Mouse (Mus musculus): ENCODE measurements around the gene Serinc2.

The Serinc2 gene

DNA sequence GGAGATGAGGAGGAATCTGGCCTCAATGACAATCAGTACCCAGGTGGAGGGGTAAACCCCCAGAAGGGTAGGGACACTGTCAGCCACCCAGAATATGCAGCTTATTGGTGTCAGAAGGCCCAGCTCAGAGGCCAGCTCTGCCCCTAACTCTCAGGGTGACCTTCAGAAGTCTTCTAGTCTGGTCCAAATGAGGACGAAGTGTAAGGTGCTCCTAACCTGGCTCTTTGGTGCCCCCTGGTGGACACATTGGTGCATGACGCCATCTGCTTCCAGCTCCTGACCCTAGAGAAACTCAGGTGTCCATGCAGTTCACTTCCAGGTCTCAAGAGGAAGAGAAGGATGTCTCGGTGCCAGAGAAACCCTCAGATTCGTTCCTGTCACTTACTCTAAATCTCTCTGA lies 13.3 kb upstream of the Serinc2 start:
- no peaks in the 10 kb centered on the region for H3K9me3 ChIP-seq (ENCODE audit: low read length)
- no peak overlapping the region for H3K4me3 ChIP-seq (replicated peaks; ENCODE audit: low read length)
- no peaks in the 10 kb centered on the region for H3K36me3 ChIP-seq (ENCODE audit: insufficient read depth, low read length)
- TF ChIP-seq CTCF (conservative IDR thresholded peaks at IDR 0.05; ENCODE audit: low read length), result peak; percentile 95
- no peak for TF ChIP-seq NANOG (IDR thresholded peaks at IDR 0.05; ENCODE audit: borderline replicate concordance, low read length)
- H3K4me1 ChIP-seq (replicated peaks; ENCODE audit: low read depth, low read length), result peaks cover 28% of the 10 kb centered on the region
- H3K27me3 ChIP-seq (ENCODE audit: insufficient read depth, low read length), result peaks cover 6% of the 10 kb centered on the region; the same call in 1 of the 2 replicates

DNA sequence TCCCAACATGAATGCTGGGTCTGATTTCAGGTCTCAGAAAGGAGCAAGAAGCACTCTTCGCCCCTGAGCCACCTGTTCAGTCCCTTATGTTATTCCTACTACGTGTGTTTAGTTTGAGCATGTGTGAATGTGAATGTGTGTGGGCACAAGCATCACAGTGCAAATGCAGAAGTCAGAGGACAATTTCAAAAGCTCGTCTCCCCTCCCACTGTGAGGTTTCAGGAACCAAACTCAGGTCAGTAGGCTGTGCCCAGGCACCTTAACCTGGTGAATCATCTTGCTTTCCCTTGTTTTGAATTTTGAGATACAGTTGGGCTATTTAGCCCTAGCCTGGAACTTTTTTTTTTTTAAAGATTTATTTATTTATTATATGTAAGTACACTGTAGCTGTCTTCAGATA lies 10.8 kb upstream of the Serinc2 start:
- H3K9me3 ChIP-seq (ENCODE audit: low read length), result no peaks in the 10 kb centered on the region
- H3K4me3 ChIP-seq (replicated peaks; ENCODE audit: low read length), result no peak overlapping the region
- TF ChIP-seq NANOG (IDR thresholded peaks at IDR 0.05; ENCODE audit: borderline replicate concordance, low read length) (no peak), POU5F1 (IDR thresholded peaks at IDR 0.05; ENCODE audit: borderline replicate concordance, low read length) (no peak), CTCF (conservative IDR thresholded peaks at IDR 0.05; ENCODE audit: low read length) (no peak)
- H3K27me3 ChIP-seq (ENCODE audit: insufficient read depth, low read length), result peaks cover 19% of the 10 kb centered on the region
- peaks cover 5% of the 10 kb centered on the region for H3K4me1 ChIP-seq (replicated peaks; ENCODE audit: low read depth, low read length)
- H3K36me3 ChIP-seq (ENCODE audit: insufficient read depth, low read length), result no peaks in the 10 kb centered on the region

DNA sequence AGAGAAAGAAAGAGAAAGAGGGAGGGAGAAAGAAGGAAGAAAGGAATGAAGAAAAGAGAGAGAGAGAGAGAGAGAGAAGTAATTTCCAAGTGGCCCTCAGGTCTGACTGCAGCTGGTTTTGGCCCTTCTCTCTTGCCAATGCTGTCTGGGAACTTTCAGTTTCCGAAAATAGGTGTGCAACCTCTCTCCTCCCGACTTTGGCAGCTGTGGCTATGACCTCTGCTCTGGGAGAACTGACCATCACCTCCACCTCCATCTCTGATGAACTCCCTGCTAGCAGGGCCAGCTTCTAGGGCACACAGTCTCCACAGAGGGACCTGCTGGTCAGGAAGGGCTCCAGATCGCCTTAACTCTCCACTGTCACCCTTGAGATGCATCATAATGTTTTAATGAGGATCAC lies 7.5 kb upstream of the Serinc2 start:
- Histone ChIP-seq H3K9me3 (ENCODE audit: low read length) (no peaks in the 10 kb centered on the region), H3K4me1 (replicated peaks; ENCODE audit: low read depth, low read length) (no peaks in the 10 kb centered on the region), H3K27me3 (ENCODE audit: insufficient read depth, low read length) (peaks cover 42% of the 10 kb centered on the region), H3K4me3 (replicated peaks; ENCODE audit: low read length) (no peak overlapping the region), H3K36me3 (ENCODE audit: insufficient read depth, low read length) (no peaks in the 10 kb centered on the region)
- TF ChIP-seq POU5F1 (IDR thresholded peaks at IDR 0.05; ENCODE audit: borderline replicate concordance, low read length), result no peak
- TF ChIP-seq NANOG (IDR thresholded peaks at IDR 0.05; ENCODE audit: borderline replicate concordance, low read length), result no peak
- TF ChIP-seq CTCF (conservative IDR thresholded peaks at IDR 0.05; ENCODE audit: low read length), result no peak

DNA sequence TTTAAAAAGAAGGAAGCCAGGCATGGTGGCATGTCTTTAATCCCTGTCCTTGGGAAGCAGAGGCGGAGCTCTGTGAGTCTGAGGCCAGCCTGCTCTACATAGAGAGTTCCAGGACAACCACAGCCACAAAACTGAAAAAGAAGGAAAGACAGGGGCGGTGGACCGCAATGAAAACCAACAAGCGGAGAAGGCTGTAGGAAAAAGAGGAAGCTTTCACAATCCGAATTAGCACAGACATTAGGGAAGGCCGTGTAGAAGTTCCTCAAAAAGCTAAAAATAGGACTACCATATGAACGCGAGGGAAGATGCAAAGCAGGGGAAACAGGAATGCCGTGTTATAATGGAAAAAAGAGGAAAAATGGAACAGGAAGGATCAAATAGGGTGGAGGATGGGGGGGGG lies 4.8 kb upstream of the Serinc2 start:
- no peaks in the 10 kb centered on the region for H3K4me1 ChIP-seq (replicated peaks; ENCODE audit: low read depth, low read length)
- no peak overlapping the region for H3K4me3 ChIP-seq (replicated peaks; ENCODE audit: low read length)
- H3K36me3 ChIP-seq (ENCODE audit: insufficient read depth, low read length), result no peaks in the 10 kb centered on the region
- H3K27me3 ChIP-seq (ENCODE audit: insufficient read depth, low read length), result peaks cover 64% of the 10 kb centered on the region
- H3K9me3 ChIP-seq (ENCODE audit: low read length), result no peaks in the 10 kb centered on the region
- TF ChIP-seq NANOG (IDR thresholded peaks at IDR 0.05; ENCODE audit: borderline replicate concordance, low read length) (no peak), CTCF (conservative IDR thresholded peaks at IDR 0.05; ENCODE audit: low read length) (no peak), POU5F1 (IDR thresholded peaks at IDR 0.05; ENCODE audit: borderline replicate concordance, low read length) (no peak)

DNA sequence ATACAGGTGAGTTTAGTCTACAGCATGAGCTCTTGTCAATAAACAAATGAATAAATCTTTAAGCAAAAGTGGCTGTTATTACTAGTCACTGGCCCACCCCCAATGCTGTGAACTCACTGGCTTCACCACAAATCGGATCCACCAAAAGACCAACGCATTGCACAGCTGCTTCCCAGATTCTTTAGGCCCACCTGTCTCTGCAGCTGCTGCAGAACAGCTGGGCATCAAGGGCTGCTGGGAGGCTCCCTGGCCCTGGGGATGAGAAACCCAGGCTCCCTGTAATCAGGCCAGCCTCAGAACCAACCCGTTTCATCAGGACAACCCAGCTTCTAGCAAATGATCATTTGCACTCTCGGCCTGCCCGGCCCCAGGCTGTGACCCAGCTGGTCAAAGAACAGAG lies 3.9 kb upstream of the Serinc2 start:
- Histone ChIP-seq H3K4me3 (replicated peaks; ENCODE audit: low read length) (no peak overlapping the region), H3K4me1 (replicated peaks; ENCODE audit: low read depth, low read length) (no peaks in the 10 kb centered on the region), H3K27me3 (ENCODE audit: insufficient read depth, low read length) (peaks cover 73% of the 10 kb centered on the region), H3K36me3 (ENCODE audit: insufficient read depth, low read length) (no peaks in the 10 kb centered on the region), H3K9me3 (ENCODE audit: low read length) (no peaks in the 10 kb centered on the region)
- no peak for TF ChIP-seq POU5F1 (IDR thresholded peaks at IDR 0.05; ENCODE audit: borderline replicate concordance, low read length)
- TF ChIP-seq CTCF (conservative IDR thresholded peaks at IDR 0.05; ENCODE audit: low read length), result no peak
- TF ChIP-seq NANOG (IDR thresholded peaks at IDR 0.05; ENCODE audit: borderline replicate concordance, low read length), result no peak

DNA sequence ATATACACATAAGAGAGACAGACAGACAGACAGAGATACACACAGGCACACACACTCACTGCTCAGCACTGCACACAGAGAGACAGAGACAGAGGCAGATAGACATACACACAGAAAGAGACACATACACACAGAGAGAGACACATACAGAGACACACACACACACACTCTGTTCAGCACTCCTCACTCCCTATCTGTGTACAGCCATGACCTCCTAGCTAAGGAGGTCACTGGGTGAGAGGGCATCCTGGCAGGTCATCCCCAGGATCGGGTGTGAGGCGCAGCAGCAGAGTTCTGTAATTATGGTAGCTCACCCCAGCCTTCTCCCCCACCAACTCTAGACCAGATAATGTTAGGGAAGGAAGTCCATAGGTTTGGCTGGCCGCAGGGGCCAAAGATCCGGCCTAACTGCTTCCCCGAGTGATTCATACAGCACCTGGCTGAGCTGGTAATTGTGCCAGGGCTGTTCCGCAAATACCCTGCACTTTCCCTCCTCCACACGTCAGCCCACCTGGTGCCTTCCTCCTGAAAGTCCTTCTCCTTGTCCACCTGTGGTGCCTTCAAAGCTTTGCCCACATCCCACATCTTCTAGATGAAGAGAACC lies 2.3 kb downstream of the Serinc2 start:
- Histone ChIP-seq H3K27me3 (ENCODE audit: insufficient read depth, low read length) (peaks cover 90% of the 10 kb centered on the region), H3K4me3 (replicated peaks; ENCODE audit: low read length) (no peak overlapping the region), H3K9me3 (ENCODE audit: low read length) (no peaks in the 10 kb centered on the region), H3K36me3 (ENCODE audit: insufficient read depth, low read length) (no peaks in the 10 kb centered on the region), H3K4me1 (replicated peaks; ENCODE audit: low read depth, low read length) (peaks cover 17% of the 10 kb centered on the region)
- no peak for TF ChIP-seq NANOG (IDR thresholded peaks at IDR 0.05; ENCODE audit: borderline replicate concordance, low read length)
- TF ChIP-seq POU5F1 (IDR thresholded peaks at IDR 0.05; ENCODE audit: borderline replicate concordance, low read length), result no peak
- no peak for TF ChIP-seq CTCF (conservative IDR thresholded peaks at IDR 0.05; ENCODE audit: low read length)

DNA sequence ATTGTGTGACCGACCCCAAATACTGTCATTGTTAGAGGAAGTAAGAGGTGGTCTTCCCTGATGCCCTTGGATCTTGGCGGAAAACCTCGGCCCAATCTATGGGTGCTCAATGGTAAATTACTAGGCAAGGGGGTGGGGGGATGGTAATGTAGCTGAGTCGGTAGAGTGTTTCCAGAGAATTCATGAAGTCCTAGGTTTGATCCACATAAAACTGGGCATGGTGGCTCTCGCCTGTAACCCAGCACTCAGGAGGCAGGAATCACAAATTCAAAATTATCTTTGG lies 3.2 kb downstream of the Serinc2 start:
- TF ChIP-seq NANOG (IDR thresholded peaks at IDR 0.05; ENCODE audit: borderline replicate concordance, low read length), result no peak
- no peak for TF ChIP-seq POU5F1 (IDR thresholded peaks at IDR 0.05; ENCODE audit: borderline replicate concordance, low read length)
- no peak for TF ChIP-seq CTCF (conservative IDR thresholded peaks at IDR 0.05; ENCODE audit: low read length)
- H3K9me3 ChIP-seq (ENCODE audit: low read length), result no peaks in the 10 kb centered on the region
- peaks cover 90% of the 10 kb centered on the region for H3K27me3 ChIP-seq (ENCODE audit: insufficient read depth, low read length)
- peak overlapping the region; percentile 84 for H3K4me3 ChIP-seq (replicated peaks; ENCODE audit: low read length)
- no peaks in the 10 kb centered on the region for H3K36me3 ChIP-seq (ENCODE audit: insufficient read depth, low read length)
- H3K4me1 ChIP-seq (replicated peaks; ENCODE audit: low read depth, low read length), result peaks cover 17% of the 10 kb centered on the region

DNA sequence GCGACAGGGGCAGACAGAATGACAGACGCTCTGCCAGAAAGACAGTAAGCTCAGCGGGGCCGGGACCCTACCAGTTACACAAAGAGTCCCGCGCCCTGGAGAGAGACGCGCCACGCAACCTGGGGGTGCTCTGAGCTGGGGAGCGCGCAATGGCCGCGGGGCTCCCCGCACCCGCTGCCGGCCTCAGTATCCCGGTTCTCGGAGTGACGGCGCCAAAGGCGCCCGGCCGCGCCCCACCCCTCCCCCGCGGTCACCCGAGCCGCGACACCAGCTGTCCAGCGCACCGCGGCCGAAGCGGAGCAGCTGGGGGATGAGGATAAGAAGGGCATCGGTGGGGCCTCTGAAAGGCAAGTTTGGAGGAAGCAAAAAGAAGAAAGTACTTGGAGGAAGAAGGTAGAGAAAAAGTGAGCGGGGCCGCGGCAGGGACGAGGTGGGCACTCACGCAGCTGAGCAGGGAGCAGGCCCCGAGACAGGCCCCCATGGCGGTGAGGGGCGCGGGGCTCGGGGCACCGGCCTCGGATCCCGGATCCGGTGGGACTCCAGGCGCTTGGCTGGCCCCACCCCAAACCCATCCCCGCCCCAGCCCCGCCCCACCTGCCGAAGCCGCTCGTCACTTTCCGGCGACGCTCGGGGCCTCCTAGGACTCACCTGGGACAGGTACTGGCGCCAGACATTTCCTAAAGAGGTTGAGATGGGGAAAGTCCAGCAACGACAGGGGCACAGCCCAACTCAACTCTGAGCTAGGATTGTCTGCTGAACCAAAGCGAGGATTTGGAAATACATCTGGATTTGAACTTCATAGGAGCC lies 3.8 kb downstream of the Serinc2 start:
- Histone ChIP-seq H3K4me3 (replicated peaks; ENCODE audit: low read length) (peak overlapping the region; percentile 84), H3K4me1 (replicated peaks; ENCODE audit: low read depth, low read length) (peaks cover 17% of the 10 kb centered on the region), H3K9me3 (ENCODE audit: low read length) (no peaks in the 10 kb centered on the region), H3K36me3 (ENCODE audit: insufficient read depth, low read length) (no peaks in the 10 kb centered on the region), H3K27me3 (ENCODE audit: insufficient read depth, low read length) (peaks cover 88% of the 10 kb centered on the region)
- TF ChIP-seq NANOG (IDR thresholded peaks at IDR 0.05; ENCODE audit: borderline replicate concordance, low read length), result no peak
- TF ChIP-seq POU5F1 (IDR thresholded peaks at IDR 0.05; ENCODE audit: borderline replicate concordance, low read length), result no peak
- no peak for TF ChIP-seq CTCF (conservative IDR thresholded peaks at IDR 0.05; ENCODE audit: low read length)
